Mouse (Mus musculus): ENCODE results near the gene Dhx32. TPM values are rescaled to one million over a fixed set of nuclear protein-coding genes. Genes with fewer than 3 reads are reported as not detected.

Dhx32 gene
- polyA plus RNA-seq, 1 experiment from 2014 or later, result 25.7 TPM

GRCm38 (mm10) chr7:133765240-133765848 lies 17.2 kb downstream of the Dhx32 start:
- no peaks in the 10 kb centered on the region; the same call in 1 of the 2 replicates for H3K4me1 ChIP-seq
- no peak overlapping the region for H3K4me3 ChIP-seq
- no peaks in the 10 kb centered on the region for H3K27me3 ChIP-seq (ENCODE audit: insufficient read depth, poor library complexity, severe bottlenecking)
- H3K27ac ChIP-seq, result no peak overlapping the region
- H3K9me3 ChIP-seq, result no peaks in the 10 kb centered on the region
- no peak for DNase-seq (ENCODE audit: low spot score)
- no peaks in the 10 kb centered on the region for H3K36me3 ChIP-seq
- WGBS, result 82% methylated on average over 10 of the region's 10 CpGs

GRCm38 (mm10) chr7:133764425-133764824 lies 18.1 kb downstream of the Dhx32 start:
- WGBS, result 76% methylated on average over 2 of the region's 2 CpGs
- no peak overlapping the region for H3K4me3 ChIP-seq
- H3K27me3 ChIP-seq (ENCODE audit: insufficient read depth, poor library complexity, severe bottlenecking), result no peaks in the 10 kb centered on the region
- H3K36me3 ChIP-seq, result no peaks in the 10 kb centered on the region
- no peak overlapping the region for H3K27ac ChIP-seq
- H3K4me1 ChIP-seq, result peaks cover 7% of the 10 kb centered on the region
- no peaks in the 10 kb centered on the region for H3K9me3 ChIP-seq
- no peak for DNase-seq (ENCODE audit: low spot score)

- H3K27me3 ChIP-seq (ENCODE audit: insufficient read depth, poor library complexity, severe bottlenecking), result no peaks in the 10 kb centered on the region
- H3K4me3 ChIP-seq, result no peak overlapping the region
- H3K9me3 ChIP-seq, result no peaks in the 10 kb centered on the region
- H3K36me3 ChIP-seq, result no peaks in the 10 kb centered on the region
- no peak for DNase-seq (ENCODE audit: low spot score)
- peaks cover 10% of the 10 kb centered on the region for H3K4me1 ChIP-seq
- no peak overlapping the region for H3K27ac ChIP-seq
- WGBS, result 69% methylated on average over 6 of the region's 6 CpGs
Observed at GRCm38 (mm10) chr7:133762696-133763095, 19.8 kb downstream of the Dhx32 start.

- WGBS, result 9% methylated on average over 27 of the region's 27 CpGs
- peak; percentile 81 for DNase-seq (ENCODE audit: low spot score)
- Histone ChIP-seq H3K36me3 (no peaks in the 10 kb centered on the region; the same call in 1 of the 2 replicates), H3K27me3 (ENCODE audit: insufficient read depth, poor library complexity, severe bottlenecking) (no peaks in the 10 kb centered on the region), H3K4me3 (peak overlapping the region; percentile 46), H3K4me1 (peaks cover 14% of the 10 kb centered on the region), H3K9me3 (no peaks in the 10 kb centered on the region), H3K27ac (peak overlapping the region; percentile 82)
Observed at GRCm38 (mm10) chr7:133759611-133760353, 22.7 kb downstream of the Dhx32 start.

GRCm38 (mm10) chr7:133758716-133759115 lies 23.8 kb downstream of the Dhx32 start:
- H3K36me3 ChIP-seq, result no peaks in the 10 kb centered on the region; the same call in 1 of the 2 replicates
- no peak overlapping the region for H3K4me3 ChIP-seq
- 86% methylated on average over 5 of the region's 5 CpGs for WGBS

GRCm38 (mm10) chr7:133757961-133758455 lies 24.5 kb downstream of the Dhx32 start:
- WGBS, result 63% methylated on average over 5 of the region's 5 CpGs
- H3K4me1 ChIP-seq, result peaks cover 14% of the 10 kb centered on the region
- H3K4me3 ChIP-seq, result no peak overlapping the region
- H3K27me3 ChIP-seq (ENCODE audit: insufficient read depth, poor library complexity, severe bottlenecking), result no peaks in the 10 kb centered on the region
- no peak overlapping the region for H3K27ac ChIP-seq
- no peaks in the 10 kb centered on the region; the same call in 1 of the 2 replicates for H3K36me3 ChIP-seq
- no peak for DNase-seq (ENCODE audit: low spot score)
- H3K9me3 ChIP-seq, result no peaks in the 10 kb centered on the region

More at GRCm38 (mm10) chr7:133758716-133759115, 23.8 kb downstream of the Dhx32 start:
- no peak for DNase-seq (ENCODE audit: low spot score)
- peaks cover 14% of the 10 kb centered on the region for H3K4me1 ChIP-seq
- no peak overlapping the region for H3K27ac ChIP-seq
- H3K27me3 ChIP-seq (ENCODE audit: insufficient read depth, poor library complexity, severe bottlenecking), result no peaks in the 10 kb centered on the region
- no peaks in the 10 kb centered on the region for H3K9me3 ChIP-seq

- no peak overlapping the region; the same call in 1 of the 2 replicates for H3K27ac ChIP-seq
- H3K36me3 ChIP-seq, result no peaks in the 10 kb centered on the region
- H3K4me3 ChIP-seq, result no peak overlapping the region
- no peak for DNase-seq (ENCODE audit: low spot score)
- peaks cover 45% of the 10 kb centered on the region for H3K4me1 ChIP-seq
- H3K27me3 ChIP-seq (ENCODE audit: insufficient read depth, poor library complexity, severe bottlenecking), result no peaks in the 10 kb centered on the region
- WGBS, result 64% methylated on average over 5 of the region's 5 CpGs
- no peaks in the 10 kb centered on the region for H3K9me3 ChIP-seq
Observed at GRCm38 (mm10) chr7:133751163-133751562, 31.4 kb downstream of the Dhx32 start.

GRCm38 (mm10) chr7:133750666-133751065 lies 31.9 kb downstream of the Dhx32 start:
- WGBS, result 57% methylated on average over 5 of the region's 5 CpGs
- peaks cover 43% of the 10 kb centered on the region for H3K4me1 ChIP-seq
- peak overlapping the region; percentile 44; the same call in 1 of the 2 replicates for H3K27ac ChIP-seq

GRCm38 (mm10) chr7:133748753-133749152 lies 33.8 kb downstream of the Dhx32 start:
- Histone ChIP-seq H3K27ac (peak overlapping the region; percentile 47; the same call in 1 of the 2 replicates), H3K36me3 (no peaks in the 10 kb centered on the region), H3K4me3 (no peak overlapping the region), H3K27me3 (ENCODE audit: insufficient read depth, poor library complexity, severe bottlenecking) (no peaks in the 10 kb centered on the region), H3K4me1 (peaks cover 57% of the 10 kb centered on the region), H3K9me3 (no peaks in the 10 kb centered on the region)
- WGBS, result 82% methylated on average over 14 of the region's 14 CpGs
- no peak for DNase-seq (ENCODE audit: low spot score)

More at GRCm38 (mm10) chr7:133750666-133751065, 31.9 kb downstream of the Dhx32 start:
- H3K36me3 ChIP-seq, result no peaks in the 10 kb centered on the region
- DNase-seq (ENCODE audit: low spot score), result no peak
- no peak overlapping the region for H3K4me3 ChIP-seq
- no peaks in the 10 kb centered on the region for H3K27me3 ChIP-seq (ENCODE audit: insufficient read depth, poor library complexity, severe bottlenecking)
- no peaks in the 10 kb centered on the region for H3K9me3 ChIP-seq

GRCm38 (mm10) chr7:133747372-133747771 lies 35.2 kb downstream of the Dhx32 start:
- 66% methylated on average over 8 of the region's 8 CpGs for WGBS

GRCm38 (mm10) chr7:133744701-133745100 lies 37.8 kb downstream of the Dhx32 start:
- peaks cover 51% of the 10 kb centered on the region for H3K4me1 ChIP-seq
- H3K4me3 ChIP-seq, result no peak overlapping the region
- H3K9me3 ChIP-seq, result no peaks in the 10 kb centered on the region
- WGBS, result 28% methylated on average over 4 of the region's 4 CpGs
- H3K27ac ChIP-seq, result peak overlapping the region; percentile 56; the same call in 1 of the 2 replicates
- DNase-seq (ENCODE audit: low spot score), result no peak
- H3K27me3 ChIP-seq (ENCODE audit: insufficient read depth, poor library complexity, severe bottlenecking), result no peaks in the 10 kb centered on the region
- H3K36me3 ChIP-seq, result peaks cover 20% of the 10 kb centered on the region

More at GRCm38 (mm10) chr7:133747372-133747771, 35.2 kb downstream of the Dhx32 start:
- Histone ChIP-seq H3K4me1 (peaks cover 56% of the 10 kb centered on the region), H3K4me3 (no peak overlapping the region), H3K27me3 (ENCODE audit: insufficient read depth, poor library complexity, severe bottlenecking) (no peaks in the 10 kb centered on the region), H3K9me3 (no peaks in the 10 kb centered on the region), H3K36me3 (peaks cover 4% of the 10 kb centered on the region), H3K27ac (peak overlapping the region; percentile 63)
- no peak for DNase-seq (ENCODE audit: low spot score)

GRCm38 (mm10) chr7:133744209-133744608 lies 38.3 kb downstream of the Dhx32 start:
- no peaks in the 10 kb centered on the region for H3K27me3 ChIP-seq (ENCODE audit: insufficient read depth, poor library complexity, severe bottlenecking)
- DNase-seq (ENCODE audit: low spot score), result no peak
- peak overlapping the region; percentile 56; the same call in 1 of the 2 replicates for H3K27ac ChIP-seq
- H3K9me3 ChIP-seq, result no peaks in the 10 kb centered on the region
- peaks cover 50% of the 10 kb centered on the region for H3K4me1 ChIP-seq
- H3K36me3 ChIP-seq, result peaks cover 20% of the 10 kb centered on the region
- 59% methylated on average over 1 of the region's 1 CpGs for WGBS
- no peak overlapping the region for H3K4me3 ChIP-seq

GRCm38 (mm10) chr7:133743611-133744010 lies 38.9 kb downstream of the Dhx32 start:
- H3K27ac ChIP-seq, result peak overlapping the region; percentile 56
- DNase-seq (ENCODE audit: low spot score), result no peak
- 39% methylated on average over 4 of the region's 4 CpGs for WGBS
- no peaks in the 10 kb centered on the region for H3K27me3 ChIP-seq (ENCODE audit: insufficient read depth, poor library complexity, severe bottlenecking)
- no peak overlapping the region for H3K4me3 ChIP-seq
- peaks cover 44% of the 10 kb centered on the region for H3K4me1 ChIP-seq
- H3K9me3 ChIP-seq, result no peaks in the 10 kb centered on the region
- peaks cover 20% of the 10 kb centered on the region for H3K36me3 ChIP-seq

Measured in heart, embryonic 10.5 days (tissue).